Mouse (Mus musculus) frontal cortex, postnatal 25 days (tissue): ENCODE measurements around the gene Sytl2.
A peak's percentile ranks its signal among the peaks of the same experiment; 100 is the strongest.

Experiments used
- DNase-seq, 2 experiments: peaks; one replicate each; pipeline ENCODE4 v3.0.0; 2022; ENCODE audit warnings: low spot score in 2 of 2

Sytl2 gene

GRCm38 (mm10) chr7:90308003-90308402 lies 6.0 kb downstream of the Sytl2 start:
- no peak for DNase-seq

- no peak for DNase-seq
Observed at GRCm38 (mm10) chr7:90312151-90312883, 10.3 kb downstream of the Sytl2 start.

DNA sequence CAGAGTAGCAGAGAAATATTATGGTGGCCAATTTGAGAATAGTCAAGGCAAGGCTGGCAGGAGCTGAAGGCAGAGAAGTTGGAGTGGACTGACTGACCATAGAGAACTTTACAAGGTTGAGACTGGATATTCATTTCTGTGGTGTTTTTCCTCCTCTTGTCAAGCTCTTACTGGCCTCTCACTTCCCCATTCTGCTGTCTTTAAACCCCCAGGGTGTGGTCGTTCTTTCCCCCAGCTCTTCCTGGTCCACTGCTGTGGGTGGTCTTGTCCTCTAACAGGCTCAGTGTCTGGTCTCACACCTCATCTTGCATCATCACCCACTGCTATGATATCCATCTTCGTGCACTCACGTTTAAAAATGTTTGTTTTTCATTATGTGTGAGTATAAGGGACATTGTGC lies 11.4 kb downstream of the Sytl2 start:
- DNase-seq, result no peak

DNA sequence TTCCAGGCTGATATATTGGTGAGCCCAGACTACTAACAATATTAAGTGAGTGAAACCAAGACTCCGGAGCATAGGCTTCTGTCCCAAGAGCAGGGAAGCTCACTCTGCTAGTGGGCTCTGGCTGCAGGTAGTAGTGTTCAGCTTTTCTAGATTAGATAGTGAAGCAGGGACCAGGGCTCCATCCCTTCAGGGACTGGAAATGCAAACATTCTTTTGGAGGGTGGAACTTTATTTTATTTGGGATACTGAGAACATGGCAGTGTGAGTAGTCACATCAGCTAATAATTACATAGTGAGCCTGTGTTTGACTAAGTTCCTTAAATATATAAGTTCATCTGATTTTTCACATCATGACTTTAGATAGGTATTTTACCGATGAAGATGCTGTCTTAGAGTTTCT lies 14.8 kb downstream of the Sytl2 start:
- DNase-seq, result no peak

- DNase-seq, result no peak
Observed at GRCm38 (mm10) chr7:90319446-90319845, 17.4 kb downstream of the Sytl2 start.

GRCm38 (mm10) chr7:90320124-90320523 lies 18.1 kb downstream of the Sytl2 start:
- no peak for DNase-seq

DNA sequence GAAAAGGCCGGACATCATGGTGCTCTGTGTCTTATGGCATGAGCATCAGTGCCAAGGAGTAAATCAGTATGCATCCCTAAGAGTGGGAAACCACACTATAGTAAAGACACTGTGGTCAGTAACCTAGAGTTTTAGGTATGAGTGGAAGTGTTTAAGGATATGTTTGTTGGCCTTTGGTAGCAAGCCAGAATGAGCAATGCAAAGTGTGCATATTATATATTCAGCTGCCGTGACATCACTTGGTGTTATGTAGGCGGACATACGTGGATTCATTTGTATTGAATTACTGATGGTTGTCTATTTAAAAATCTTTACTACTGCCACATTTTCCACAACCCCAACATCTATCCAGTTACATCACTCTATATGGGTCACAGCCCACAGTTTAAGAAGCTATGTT lies 23.1 kb downstream of the Sytl2 start:
- no peak for DNase-seq

DNA sequence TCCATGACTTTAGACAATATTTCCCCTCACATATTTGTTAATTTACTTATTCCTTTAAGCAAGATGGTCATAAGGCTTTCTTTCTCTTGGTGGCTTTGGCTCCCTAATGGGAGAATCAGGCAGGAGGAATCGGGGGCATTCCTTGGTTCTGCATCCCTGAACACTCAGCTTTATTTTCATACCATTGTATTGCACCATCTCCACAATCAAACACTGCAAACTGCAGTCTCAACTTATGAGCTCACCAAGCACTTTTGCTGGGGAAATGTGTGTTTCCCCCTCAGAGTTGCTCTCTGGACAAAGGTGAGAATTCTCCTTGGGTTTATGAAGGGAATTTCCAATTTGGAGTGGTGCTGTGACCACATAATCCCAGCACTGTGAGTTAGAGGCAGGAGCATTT lies 28.1 kb downstream of the Sytl2 start:
- DNase-seq, result no peak

GRCm38 (mm10) chr7:90332483-90333065 lies 30.5 kb downstream of the Sytl2 start:
- DNase-seq, result no peak

GRCm38 (mm10) chr7:90334362-90334761 lies 32.3 kb downstream of the Sytl2 start:
- no peak for DNase-seq

DNA sequence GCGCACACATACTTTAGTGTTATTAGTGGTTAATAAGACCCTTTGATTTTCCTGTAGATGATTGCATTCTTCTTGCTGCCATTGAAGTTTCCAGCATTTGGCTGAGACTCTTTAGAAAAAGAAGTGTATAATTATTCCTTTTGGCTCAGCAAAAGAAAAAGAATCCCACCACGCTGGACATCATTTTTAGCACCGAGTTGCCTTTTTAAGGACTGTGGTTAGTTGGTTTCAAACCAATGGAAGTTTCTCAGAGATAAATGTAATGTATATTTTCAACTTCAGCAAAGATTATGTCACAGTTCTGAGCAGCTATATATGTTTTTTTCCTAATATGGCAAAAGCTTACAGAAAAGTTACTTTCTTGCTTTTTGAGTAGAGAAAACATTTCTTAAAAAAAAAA lies 32.8 kb downstream of the Sytl2 start:
- DNase-seq, result no peak

DNA sequence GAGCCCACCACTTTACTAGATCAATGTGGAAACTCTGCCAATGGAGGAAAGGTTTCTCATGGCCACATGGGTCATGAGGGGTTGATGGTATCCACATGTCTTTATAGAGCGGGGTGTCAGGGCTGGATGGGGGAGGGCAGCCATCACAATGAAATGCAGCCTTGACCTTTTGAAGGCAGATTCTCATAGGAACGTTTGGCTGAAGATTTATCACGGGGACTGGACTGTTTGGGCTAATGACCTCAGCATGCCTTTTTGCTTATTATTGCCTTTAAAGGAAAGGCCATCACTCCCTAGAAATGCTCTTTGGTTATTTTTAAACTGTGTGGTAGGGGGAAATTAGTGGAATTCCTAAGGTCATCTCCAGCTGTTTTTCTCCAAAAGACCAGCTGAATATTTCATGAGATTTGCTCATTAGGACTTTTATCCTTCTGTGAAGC lies 33.7 kb downstream of the Sytl2 start:
- DNase-seq, result no peak

GRCm38 (mm10) chr7:90341212-90341957 lies 39.3 kb downstream of the Sytl2 start:
- DNase-seq, result no peak

DNA sequence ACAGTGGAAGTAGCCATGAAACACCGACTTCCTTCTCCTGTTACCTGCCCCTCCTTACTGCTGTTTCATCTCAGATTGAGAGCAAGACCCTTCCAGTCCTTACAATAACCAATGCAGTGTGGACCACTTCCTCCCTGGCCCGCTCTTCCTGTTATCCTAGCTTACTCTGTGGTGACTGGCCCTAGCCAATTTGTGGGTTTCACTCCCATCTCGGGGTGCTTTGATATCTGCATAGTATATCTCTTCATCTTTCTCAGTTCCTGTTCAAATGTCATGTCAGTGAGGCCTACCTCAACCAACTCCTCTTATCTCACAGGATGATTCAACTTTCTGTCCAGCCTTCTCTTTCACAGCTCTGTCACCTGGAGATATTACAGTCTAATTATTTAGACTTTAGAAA lies 42.9 kb downstream of the Sytl2 start:
- DNase-seq, result no peak

GRCm38 (mm10) chr7:90347779-90348437 lies 45.9 kb downstream of the Sytl2 start:
- DNase-seq, result no peak

DNA sequence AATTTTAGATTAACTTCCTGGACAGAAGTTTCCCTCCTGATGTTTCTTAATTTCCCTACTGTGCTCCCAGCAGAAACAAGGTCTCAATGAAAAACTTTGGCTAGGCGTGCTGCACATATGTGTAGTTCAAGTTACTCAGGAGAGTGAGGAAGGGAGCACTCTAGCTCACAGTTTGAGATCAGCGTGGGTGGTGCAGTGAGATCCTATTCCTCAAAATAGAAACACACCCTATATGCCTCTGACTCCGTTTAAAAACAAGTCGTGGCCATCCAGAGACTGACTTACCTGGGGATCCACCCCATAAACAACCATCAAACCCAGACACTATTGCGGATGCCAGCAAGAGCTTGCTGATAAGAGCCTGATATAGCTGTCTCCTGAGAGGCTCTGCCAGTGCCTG lies 47.0 kb downstream of the Sytl2 start:
- peak in 1 of 2 experiments; percentile 10 for DNase-seq

DNA sequence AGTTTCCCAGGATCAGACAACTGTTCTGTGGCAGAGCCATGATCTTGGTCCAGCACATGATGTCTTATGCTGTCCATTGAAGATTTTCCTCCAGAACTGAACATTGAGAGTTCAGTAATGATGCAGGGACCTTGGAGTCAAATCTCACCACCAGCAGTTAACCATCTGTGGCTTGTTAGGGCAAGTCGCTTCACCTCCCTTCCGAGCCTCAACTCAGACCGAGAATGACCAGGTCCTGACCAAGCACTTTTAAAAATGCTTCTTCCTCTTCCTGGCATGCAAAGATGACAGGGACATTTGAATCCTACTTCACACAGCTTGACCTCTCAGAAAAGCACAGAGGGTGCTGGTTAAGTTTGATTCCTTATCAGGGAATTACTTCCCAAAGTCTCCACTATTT lies 50.1 kb downstream of the Sytl2 start:
- no peak for DNase-seq

- DNase-seq, result no peak
Observed at GRCm38 (mm10) chr7:90353488-90354228, 51.6 kb downstream of the Sytl2 start.

- DNase-seq, result no peak
Observed at GRCm38 (mm10) chr7:90354229-90354604, 52.2 kb downstream of the Sytl2 start.

GRCm38 (mm10) chr7:90355454-90355853 lies 53.4 kb downstream of the Sytl2 start:
- DNase-seq, result no peak

DNA sequence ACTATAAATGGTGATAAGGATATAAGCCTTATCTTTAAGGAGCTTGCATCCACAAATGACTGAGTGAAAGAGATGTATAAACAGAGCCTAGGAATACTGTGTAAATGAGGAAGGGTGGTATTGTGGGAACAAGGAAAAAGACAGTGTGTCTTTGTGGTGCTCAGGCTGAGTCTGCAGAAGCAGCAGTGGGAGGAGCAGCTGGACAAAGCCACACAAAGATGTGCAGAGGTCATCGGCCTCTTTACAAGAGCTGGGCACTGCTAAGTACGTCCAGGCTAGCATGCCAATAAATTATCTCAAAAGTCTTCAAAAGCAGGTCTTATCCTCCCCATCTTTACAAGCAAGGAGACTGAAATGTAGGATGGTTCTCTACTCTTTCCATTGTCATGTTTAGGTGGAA lies 53.9 kb downstream of the Sytl2 start:
- DNase-seq, result no peak

DNA sequence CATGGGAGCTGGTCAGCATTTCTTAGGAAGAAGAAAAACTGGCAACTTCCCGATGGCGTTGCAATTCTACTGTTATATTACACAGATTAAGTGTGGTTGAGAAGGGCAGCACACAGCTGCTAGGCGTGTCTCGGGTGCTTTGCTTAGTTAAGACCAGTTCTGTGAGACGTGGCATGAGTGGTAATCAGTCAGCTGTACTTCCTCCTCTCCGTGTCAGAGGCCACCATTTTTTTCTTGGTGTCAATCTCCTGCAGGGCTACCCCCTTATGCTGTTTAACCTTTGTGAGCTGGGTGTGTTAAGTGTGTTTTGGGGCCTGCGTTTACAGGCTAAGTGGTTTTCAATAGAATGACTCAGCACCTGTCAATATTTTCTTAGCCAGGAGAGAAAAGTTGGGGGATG lies 60.7 kb downstream of the Sytl2 start:
- no peak for DNase-seq
